Mouse (Mus musculus) limb, embryonic 13.5 days (tissue): ENCODE measurements around the gene Nisch. TPM values are rescaled to one million over a fixed set of nuclear protein-coding genes. Genes with fewer than 3 reads are reported as not detected.

ENCODE experiments used
- polyA plus RNA-seq: library from polyadenylated mRNA; unstranded; fragments of >200 nt; fragmentation: Nextera tagmentation; extraction: Ambion mirVana; gene quantifications from 2 replicates; pipeline ENCODE4 v1.2.1, GENCODE M21; 2015

Gene Nisch
- polyA plus RNA-seq, 1 experiment from 2014 or later, result 480 TPM

Other genes with a start within 250 kb of the Nisch start
- gene Glt8d1, start 215.5 kb downstream of the Nisch start, polyA plus RNA-seq, result 64.8 and 67.2 TPM in 2 replicates
- gene Spcs1, start 215.3 kb downstream of the Nisch start, polyA plus RNA-seq, result 398 and 413 TPM in 2 replicates
- gene Pbrm1, start 197.8 kb downstream of the Nisch start, polyA plus RNA-seq, result 148 and 156 TPM in 2 replicates
- gene Gnl3, start 197.8 kb downstream of the Nisch start, polyA plus RNA-seq, result 115 and 120 TPM in 2 replicates
- 68.5 and 70.1 TPM in 2 replicates for gene Smim4, start 88.0 kb downstream of the Nisch start, polyA plus RNA-seq
- gene Nt5dc2, start 85.9 kb downstream of the Nisch start, polyA plus RNA-seq, result 341 and 354 TPM in 2 replicates
- gene Stab1, start 48.3 kb downstream of the Nisch start, polyA plus RNA-seq, result 26.2 and 29.4 TPM in 2 replicates
- gene Tnnc1, start 8.6 kb downstream of the Nisch start, polyA plus RNA-seq, result 373 and 377 TPM in 2 replicates
- 1.1 and 1.3 TPM in 2 replicates for gene Sema3g, start 914 bp upstream of the Nisch start, polyA plus RNA-seq
- 12.9 and 13.5 TPM in 2 replicates for gene Phf7, start 34.4 kb upstream of the Nisch start, polyA plus RNA-seq
- 103 and 104 TPM in 2 replicates for gene Bap1, start 34.5 kb upstream of the Nisch start, polyA plus RNA-seq
- gene Dnah1, start 107.0 kb upstream of the Nisch start, polyA plus RNA-seq, result 6.6 and 8.1 TPM in 2 replicates
- 40.0 and 41.4 TPM in 2 replicates for gene Capn7, start 119.7 kb upstream of the Nisch start, polyA plus RNA-seq
- gene Sh3bp5, start 219.1 kb upstream of the Nisch start, polyA plus RNA-seq, result 53.2 and 57.8 TPM in 2 replicates